Mouse (Mus musculus): ENCODE measurements around the gene Pafah1b3. TPM values are rescaled to one million over a fixed set of nuclear protein-coding genes. Genes with fewer than 3 reads are reported as not detected.
A peak's percentile ranks its signal among the peaks of the same experiment; 100 is the strongest.

Pafah1b3 gene
- polyA plus RNA-seq, 1 experiment from 2014 or later = 619 TPM

DNA sequence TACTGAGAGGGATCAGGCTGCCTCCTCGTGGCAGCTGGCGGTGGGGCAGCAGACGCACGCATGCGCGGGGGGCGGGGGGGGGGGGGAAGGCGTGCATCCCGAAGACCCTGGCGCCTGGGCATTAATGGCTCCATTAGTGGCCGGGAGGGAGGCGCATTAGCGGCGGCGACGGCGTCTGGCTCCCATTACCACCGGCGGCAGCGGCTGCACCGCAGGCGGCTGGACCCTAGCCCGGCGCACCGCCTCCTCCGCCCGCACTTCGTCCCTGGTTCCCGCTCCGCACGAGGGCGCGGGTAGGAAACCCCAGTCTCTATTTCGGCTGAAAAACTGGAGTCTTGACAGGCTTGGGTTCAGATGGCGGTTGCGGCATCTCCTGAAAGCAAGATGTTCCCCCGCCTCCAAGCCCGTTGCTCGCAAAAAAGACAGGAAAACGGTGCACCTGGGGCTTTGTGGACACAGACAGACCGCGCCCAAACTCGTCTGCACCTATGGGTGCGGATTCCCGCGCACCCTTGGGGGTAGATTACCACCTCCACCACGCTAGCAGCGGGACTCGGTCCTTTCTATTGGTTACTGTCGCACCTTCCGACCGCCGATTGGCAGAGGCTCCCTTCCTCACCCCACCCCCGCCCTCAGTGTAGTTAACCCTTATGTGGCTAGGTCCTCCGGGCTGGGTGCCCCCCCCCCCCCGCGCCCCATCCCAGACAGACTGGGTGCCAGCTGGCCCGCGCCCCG is 19.3 kb downstream of the Pafah1b3 start:
- no peaks in the 10 kb centered on the region for H3K9me3 ChIP-seq
- WGBS = under 1% methylated on average over 52 of the region's 60 CpGs
- H3K4me1 ChIP-seq (replicated peaks) = peaks cover 79% of the 10 kb centered on the region
- H3K36me3 ChIP-seq = peaks cover 12% of the 10 kb centered on the region
- peak overlapping the region; percentile 86 for H3K9ac ChIP-seq
- no peaks in the 10 kb centered on the region for H3K27me3 ChIP-seq
- H3K27ac ChIP-seq = peak overlapping the region; percentile 100
- ATAC-seq (ENCODE audit: low FRiP score) = peak; percentile 75
- peak overlapping the region; percentile 92 for H3K4me2 ChIP-seq
- H3K4me3 ChIP-seq = peak overlapping the region; percentile 69

DNA sequence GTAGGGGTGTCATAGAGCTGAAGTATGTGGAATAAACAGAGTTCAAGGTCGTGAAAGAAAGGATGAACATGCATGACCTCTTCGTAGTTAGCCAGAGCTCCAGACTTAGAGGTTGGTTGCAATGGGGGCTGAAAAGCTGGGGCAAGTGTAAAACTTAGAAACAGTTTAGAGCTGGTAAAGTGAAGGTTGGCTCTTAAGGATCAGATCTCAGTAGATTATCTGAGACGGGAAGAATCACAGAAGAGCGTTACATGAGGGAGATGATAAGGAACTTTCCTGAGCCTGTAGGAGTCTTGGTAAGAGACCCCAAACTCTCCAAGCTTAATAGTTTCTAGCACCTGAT is 19.8 kb downstream of the Pafah1b3 start:
- no peaks in the 10 kb centered on the region for H3K9me3 ChIP-seq
- no peak for ATAC-seq (ENCODE audit: low FRiP score)
- peaks cover 79% of the 10 kb centered on the region for H3K4me1 ChIP-seq (replicated peaks)
- peak overlapping the region; percentile 86 for H3K9ac ChIP-seq
- H3K27ac ChIP-seq = peak overlapping the region; percentile 100
- WGBS = 14% methylated on average over 4 of the region's 4 CpGs
- H3K4me2 ChIP-seq = peak overlapping the region; percentile 92
- peaks cover 18% of the 10 kb centered on the region for H3K36me3 ChIP-seq
- H3K27me3 ChIP-seq = no peaks in the 10 kb centered on the region
- peak overlapping the region; percentile 69 for H3K4me3 ChIP-seq

DNA sequence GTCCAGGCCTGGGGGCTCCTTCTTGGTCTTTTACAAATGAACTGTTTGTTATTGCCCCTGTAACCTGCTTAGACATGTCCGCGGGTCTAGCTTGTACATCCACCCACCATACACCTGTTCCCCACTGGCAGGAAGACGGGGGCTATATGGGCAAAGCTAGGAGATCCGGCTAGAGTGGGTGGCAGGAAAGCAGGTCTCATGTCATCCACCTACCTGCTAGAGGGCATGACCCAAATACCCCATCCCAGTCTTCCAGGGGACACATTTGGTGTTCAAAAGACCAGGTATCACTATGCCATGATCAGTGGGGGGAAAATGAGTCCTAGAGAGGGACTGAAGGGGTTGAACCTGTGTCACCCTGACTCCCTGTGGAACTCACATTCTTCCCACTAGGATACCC is 20.4 kb downstream of the Pafah1b3 start:
- WGBS = 90% methylated on average over 4 of the region's 4 CpGs
- Histone ChIP-seq H3K4me3 (peak overlapping the region; percentile 69; the same call in 1 of the 2 replicates), H3K9ac (peak overlapping the region; percentile 86), H3K4me1 (replicated peaks) (peaks cover 77% of the 10 kb centered on the region), H3K27ac (peak overlapping the region; percentile 100), H3K36me3 (peaks cover 23% of the 10 kb centered on the region), H3K27me3 (no peaks in the 10 kb centered on the region), H3K9me3 (no peaks in the 10 kb centered on the region), H3K4me2 (peak overlapping the region; percentile 92)
- no peak for ATAC-seq (ENCODE audit: low FRiP score)

DNA sequence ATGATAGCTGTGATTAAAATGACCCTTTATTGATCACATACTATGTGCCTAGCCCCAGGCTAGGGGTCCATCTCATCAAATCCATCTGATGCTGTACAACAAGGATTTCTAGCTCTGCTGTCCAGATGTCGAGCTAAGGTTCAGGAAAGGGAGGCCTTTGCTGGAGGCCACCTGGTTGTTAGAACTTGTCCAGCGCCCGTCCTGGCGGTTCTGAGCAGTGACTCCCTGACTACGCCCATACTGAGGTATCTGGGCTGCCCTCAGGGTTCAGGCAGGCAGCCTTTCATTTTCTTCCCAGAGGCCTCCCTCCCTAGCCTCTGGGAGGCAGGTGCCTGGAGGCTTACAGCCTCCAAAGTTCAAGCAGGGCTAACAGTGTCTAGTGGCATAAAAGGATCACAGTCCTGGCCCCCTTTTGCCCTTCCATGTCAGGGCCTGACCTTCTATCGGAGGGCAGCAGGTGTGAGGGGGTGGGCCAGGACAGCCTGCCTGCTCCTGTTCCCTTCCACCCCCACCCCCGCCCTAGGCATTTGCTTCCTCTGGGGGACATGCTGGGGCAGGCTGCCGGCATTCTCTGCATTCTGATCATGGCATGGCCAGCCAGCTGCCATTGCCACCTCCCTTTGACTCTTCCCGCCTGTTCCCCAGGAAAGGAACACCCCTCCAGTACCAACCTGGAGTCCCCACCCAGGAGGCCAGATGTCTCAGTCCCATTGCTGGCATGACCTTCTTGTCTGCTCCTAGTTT is 22.1 kb downstream of the Pafah1b3 start:
- Histone ChIP-seq H3K9ac (peak overlapping the region; percentile 56), H3K27ac (peak overlapping the region; percentile 19; the same call in 1 of the 2 replicates), H3K4me3 (no peak overlapping the region), H3K4me2 (no peak overlapping the region; the same call in 1 of the 2 replicates), H3K4me1 (replicated peaks) (peaks cover 76% of the 10 kb centered on the region), H3K36me3 (peaks cover 40% of the 10 kb centered on the region), H3K9me3 (no peaks in the 10 kb centered on the region), H3K27me3 (no peaks in the 10 kb centered on the region)
- no peak for ATAC-seq (ENCODE audit: low FRiP score)
- WGBS = 64% methylated on average over 9 of the region's 9 CpGs

DNA sequence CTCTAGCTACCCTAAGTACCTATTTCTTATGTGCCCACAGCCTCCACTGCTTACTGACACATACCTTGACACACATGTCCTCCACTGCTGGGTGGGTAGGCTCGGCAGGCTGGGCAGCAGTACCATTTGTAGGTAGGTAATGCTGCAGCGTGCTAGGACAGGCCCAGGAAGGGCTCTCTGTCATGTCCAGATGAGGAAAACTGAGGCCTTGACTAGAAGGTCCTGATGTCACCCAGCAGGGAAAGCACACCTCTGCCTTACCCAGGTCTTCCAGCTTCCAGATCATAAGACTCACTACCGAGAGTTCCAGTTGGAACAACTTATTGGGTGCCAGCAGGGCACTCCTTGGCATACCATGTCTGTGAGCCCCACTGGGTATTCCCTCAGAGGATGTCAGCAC is 22.8 kb downstream of the Pafah1b3 start:
- Histone ChIP-seq H3K9ac (peak overlapping the region; percentile 60), H3K4me1 (replicated peaks) (peaks cover 76% of the 10 kb centered on the region)

DNA sequence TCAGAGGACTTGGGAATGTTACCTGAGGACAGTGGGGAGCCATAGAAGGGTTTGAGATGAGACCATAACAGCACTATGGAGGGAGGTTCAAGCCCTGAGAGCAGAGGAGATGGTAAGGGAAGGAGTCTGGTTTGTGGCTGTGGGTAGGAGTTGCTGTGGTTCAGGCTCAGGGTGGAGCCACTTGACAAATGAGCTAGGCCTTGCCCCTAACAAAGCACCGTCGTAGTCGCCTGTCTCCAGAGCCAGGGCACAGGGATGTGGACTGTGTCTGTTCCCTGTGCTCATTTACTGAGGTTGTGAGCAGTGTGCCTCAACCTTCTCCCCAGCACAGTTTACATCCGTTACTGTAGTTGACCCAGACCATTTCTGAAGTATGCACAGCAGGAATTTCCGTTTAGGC is 23.2 kb downstream of the Pafah1b3 start:
- peak overlapping the region; percentile 12; the same call in 1 of the 2 replicates for H3K27ac ChIP-seq
- H3K36me3 ChIP-seq = peaks cover 40% of the 10 kb centered on the region
- peaks cover 76% of the 10 kb centered on the region for H3K4me1 ChIP-seq (replicated peaks)
- H3K9me3 ChIP-seq = no peaks in the 10 kb centered on the region
- peak overlapping the region; percentile 8; the same call in 1 of the 2 replicates for H3K4me2 ChIP-seq
- no peak for ATAC-seq (ENCODE audit: low FRiP score)
- H3K4me3 ChIP-seq = no peak overlapping the region
- no peaks in the 10 kb centered on the region for H3K27me3 ChIP-seq
- H3K9ac ChIP-seq = peak overlapping the region; percentile 60
- WGBS = 60% methylated on average over 5 of the region's 5 CpGs

More for the DNA sequence above, 22.8 kb downstream of the Pafah1b3 start:
- H3K4me2 ChIP-seq = no peak overlapping the region
- H3K4me3 ChIP-seq = no peak overlapping the region
- no peaks in the 10 kb centered on the region for H3K9me3 ChIP-seq
- no peaks in the 10 kb centered on the region for H3K27me3 ChIP-seq
- ATAC-seq (ENCODE audit: low FRiP score) = no peak
- no peak overlapping the region for H3K27ac ChIP-seq
- peaks cover 40% of the 10 kb centered on the region for H3K36me3 ChIP-seq
- 87% methylated on average over 3 of the region's 3 CpGs for WGBS

DNA sequence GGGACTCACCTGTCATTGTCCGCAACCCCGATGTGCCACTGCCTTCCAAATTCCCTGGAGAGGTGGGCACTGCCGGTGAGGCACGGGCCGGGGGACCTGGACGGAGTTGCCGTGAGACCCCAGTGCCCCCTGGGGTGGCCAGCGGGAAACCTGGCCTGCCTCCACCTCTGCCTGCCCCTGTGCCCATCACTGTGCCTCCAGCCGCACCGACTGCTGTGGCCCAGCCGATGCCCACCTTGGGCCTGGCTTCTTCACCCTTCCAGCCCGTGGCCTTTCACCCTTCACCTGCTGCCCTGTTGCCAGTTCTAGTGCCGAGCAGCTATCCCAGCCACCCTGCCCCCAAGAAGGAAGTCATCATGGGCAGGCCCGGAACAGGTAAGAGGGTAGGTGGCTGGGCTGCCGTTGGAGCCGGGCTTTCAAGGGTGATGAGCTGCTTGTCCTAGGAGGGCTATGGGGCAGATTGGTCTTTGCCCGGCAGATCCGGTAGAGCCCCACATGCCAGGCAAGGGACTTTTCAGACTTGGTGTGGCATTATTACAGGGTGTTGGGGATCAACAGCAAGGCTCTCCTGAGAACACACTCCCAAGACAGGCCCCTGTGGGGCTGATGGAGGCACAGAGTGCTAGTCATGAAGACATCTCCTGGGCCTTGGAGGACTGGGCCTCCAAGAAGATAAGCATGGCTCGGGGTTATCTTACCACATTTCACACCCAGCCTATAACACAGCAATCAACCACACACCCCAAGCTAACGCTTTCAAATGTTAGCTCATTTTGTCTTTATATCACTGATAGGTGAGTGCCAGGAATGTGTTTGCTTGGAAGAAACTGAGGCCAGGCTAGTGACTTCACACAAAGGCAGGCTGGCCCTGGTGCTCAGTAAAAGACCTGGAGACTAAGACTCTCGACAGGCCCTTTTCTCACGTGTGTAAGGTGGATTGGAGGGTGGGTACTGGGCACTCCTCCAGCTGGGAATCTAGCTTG is 24.2 kb downstream of the Pafah1b3 start:
- no peaks in the 10 kb centered on the region for H3K27me3 ChIP-seq
- no peak overlapping the region for H3K27ac ChIP-seq
- peaks cover 40% of the 10 kb centered on the region for H3K36me3 ChIP-seq
- H3K4me3 ChIP-seq = no peak overlapping the region; the same call in 1 of the 2 replicates
- no peaks in the 10 kb centered on the region for H3K9me3 ChIP-seq
- no peak overlapping the region; the same call in 1 of the 2 replicates for H3K4me2 ChIP-seq
- H3K4me1 ChIP-seq (replicated peaks) = peaks cover 82% of the 10 kb centered on the region
- 90% methylated on average over 22 of the region's 22 CpGs for WGBS
- peak overlapping the region; percentile 60 for H3K9ac ChIP-seq
- no peak for ATAC-seq (ENCODE audit: low FRiP score)

DNA sequence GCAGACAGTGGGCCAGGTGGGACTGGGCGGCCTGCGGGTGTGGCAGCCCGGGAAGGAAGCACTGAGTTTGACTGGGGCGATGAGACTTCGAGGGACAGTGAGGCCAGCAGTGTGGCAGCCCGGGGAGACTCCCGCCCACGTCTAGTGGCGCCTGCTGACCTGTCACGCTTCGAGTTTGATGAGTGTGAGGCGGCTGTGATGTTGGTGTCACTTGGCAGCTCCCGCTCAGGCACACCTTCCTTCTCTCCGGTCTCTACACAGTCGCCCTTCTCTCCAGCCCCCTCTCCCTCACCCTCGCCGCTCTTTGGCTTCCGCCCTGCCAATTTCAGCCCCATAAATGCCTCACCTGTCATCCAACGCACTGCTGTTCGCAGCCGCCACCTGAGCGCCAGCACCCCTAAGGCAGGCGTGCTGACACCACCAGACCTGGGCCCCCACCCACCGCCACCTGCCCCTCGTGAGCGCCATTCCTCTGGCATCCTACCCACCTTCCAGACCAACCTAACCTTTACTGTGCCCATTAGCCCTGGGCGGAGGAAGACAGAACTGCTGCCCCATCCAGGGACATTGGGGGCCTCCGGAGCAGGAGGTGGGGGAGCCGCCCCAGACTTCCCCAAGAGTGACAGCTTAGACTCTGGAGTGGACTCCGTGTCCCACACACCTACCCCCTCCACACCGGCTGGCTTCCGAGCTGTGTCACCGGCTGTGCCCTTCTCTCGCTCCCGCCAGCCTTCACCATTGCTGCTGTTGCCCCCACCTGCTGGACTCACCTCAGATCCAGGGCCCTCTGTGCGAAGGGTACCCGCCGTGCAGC is 25.1 kb downstream of the Pafah1b3 start:
- H3K4me1 ChIP-seq (replicated peaks) = peaks cover 77% of the 10 kb centered on the region
- peaks cover 40% of the 10 kb centered on the region for H3K36me3 ChIP-seq
- H3K9ac ChIP-seq = peak overlapping the region; percentile 60; the same call in 1 of the 2 replicates
- H3K4me3 ChIP-seq = no peak overlapping the region
- WGBS = 89% methylated on average over 38 of the region's 38 CpGs
- H3K27ac ChIP-seq = no peak overlapping the region
- no peaks in the 10 kb centered on the region for H3K27me3 ChIP-seq
- ATAC-seq (ENCODE audit: low FRiP score) = no peak
- no peak overlapping the region for H3K4me2 ChIP-seq
- no peaks in the 10 kb centered on the region for H3K9me3 ChIP-seq

DNA sequence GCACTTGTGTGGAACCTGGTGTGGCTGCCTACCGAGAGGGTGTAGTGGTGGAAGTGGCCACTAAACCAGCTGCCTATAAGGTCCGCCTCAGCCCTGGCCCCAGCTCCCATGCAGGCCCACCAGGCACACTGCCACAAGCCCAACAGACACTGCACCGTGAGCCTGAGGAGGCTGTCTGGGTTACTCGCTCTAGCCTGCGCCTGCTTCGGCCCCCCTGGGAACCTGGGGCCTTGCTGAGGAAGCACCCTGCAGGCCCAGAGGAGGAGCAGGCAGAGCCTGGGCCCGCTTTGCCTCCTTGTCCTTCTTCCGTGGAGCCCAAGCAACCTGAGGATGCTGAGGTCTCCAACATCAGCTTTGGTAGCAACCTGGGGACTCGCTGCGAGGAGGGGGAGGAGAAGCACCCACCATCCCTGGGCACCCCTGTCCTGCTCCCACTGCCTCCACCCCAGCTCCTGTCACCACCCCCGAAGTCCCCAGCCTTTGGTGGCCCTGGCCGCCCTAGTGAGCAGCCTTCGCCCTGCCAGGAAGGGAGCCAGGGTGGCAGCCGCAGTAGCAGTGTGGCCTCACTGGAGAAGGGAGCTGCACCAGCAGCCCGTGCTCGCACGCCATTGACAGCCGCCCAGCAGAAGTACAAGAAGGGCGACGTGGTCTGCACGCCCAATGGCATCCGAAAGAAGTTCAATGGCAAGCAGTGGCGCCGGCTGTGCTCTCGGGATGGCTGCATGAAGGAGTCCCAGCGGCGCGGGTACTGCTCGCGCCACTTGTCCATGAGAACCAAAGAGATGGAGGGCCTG is 25.9 kb downstream of the Pafah1b3 start:
- no peak overlapping the region for H3K27ac ChIP-seq
- no peak overlapping the region for H3K9ac ChIP-seq
- 84% methylated on average over 29 of the region's 30 CpGs for WGBS
- no peaks in the 10 kb centered on the region for H3K27me3 ChIP-seq
- no peaks in the 10 kb centered on the region for H3K9me3 ChIP-seq
- H3K4me2 ChIP-seq = no peak overlapping the region
- peaks cover 72% of the 10 kb centered on the region for H3K4me1 ChIP-seq (replicated peaks)
- H3K36me3 ChIP-seq = peaks cover 40% of the 10 kb centered on the region
- no peak for ATAC-seq (ENCODE audit: low FRiP score)
- H3K4me3 ChIP-seq = no peak overlapping the region

DNA sequence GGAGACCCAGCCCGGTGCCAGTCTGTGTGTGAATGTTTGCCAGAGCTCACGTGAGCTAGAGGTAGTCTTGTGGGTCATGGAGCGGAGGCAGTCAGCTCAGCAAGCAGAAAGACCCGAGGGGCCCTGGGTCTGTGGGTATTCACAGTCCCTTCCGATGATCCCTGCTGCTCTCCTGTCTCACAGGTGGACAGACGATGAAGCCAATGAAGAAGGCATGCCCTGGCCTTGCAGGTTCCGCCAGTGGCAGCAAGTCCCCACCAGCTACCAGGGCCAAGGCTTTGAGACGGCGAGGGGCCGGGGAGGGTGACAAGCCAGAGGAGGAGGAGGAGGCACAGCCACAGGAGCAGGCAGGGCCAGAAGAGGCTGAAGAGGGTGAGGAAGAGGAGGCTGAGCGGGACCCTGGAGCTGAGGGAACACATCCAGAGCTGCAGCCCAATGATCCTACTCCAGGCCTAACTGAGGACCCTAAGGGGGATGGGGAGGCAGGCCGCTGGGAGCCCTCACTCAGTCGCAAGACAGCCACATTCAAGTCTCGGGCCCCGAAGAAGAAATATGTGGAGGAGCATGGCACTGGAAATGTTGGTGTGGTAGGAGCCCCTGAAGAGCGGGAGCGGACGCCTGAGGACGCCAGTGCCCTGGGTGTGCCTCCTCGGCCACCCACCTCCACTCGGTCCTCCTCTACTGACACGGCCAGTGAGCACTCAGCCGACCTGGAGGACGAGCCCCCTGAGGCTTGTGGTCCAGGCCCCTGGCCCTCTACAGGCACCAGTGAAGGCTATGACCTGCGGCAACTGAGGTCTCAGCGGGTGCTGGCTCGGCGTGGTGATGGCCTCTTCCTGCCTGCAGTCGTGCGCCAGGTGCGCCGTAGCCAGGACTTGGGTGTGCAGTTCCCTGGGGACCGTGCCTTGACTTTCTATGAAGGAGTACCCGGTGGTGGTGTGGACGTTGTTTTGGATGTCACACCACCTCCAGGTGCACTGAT is 26.8 kb downstream of the Pafah1b3 start:
- H3K4me2 ChIP-seq = peak overlapping the region; percentile 83
- H3K9me3 ChIP-seq = no peaks in the 10 kb centered on the region
- H3K4me3 ChIP-seq = no peak overlapping the region
- peaks cover 67% of the 10 kb centered on the region for H3K4me1 ChIP-seq (replicated peaks)
- ATAC-seq (ENCODE audit: low FRiP score) = no peak
- peaks cover 40% of the 10 kb centered on the region for H3K36me3 ChIP-seq
- 90% methylated on average over 35 of the region's 35 CpGs for WGBS
- no peaks in the 10 kb centered on the region for H3K27me3 ChIP-seq
- no peak overlapping the region for H3K27ac ChIP-seq
- 0 out of 2 replicates have a peak overlapping the region, but pooled peaks have one; percentile 88 for H3K9ac ChIP-seq
